Mouse (Mus musculus): ENCODE measurements around the gene Socs5.

Socs5 gene

DNA sequence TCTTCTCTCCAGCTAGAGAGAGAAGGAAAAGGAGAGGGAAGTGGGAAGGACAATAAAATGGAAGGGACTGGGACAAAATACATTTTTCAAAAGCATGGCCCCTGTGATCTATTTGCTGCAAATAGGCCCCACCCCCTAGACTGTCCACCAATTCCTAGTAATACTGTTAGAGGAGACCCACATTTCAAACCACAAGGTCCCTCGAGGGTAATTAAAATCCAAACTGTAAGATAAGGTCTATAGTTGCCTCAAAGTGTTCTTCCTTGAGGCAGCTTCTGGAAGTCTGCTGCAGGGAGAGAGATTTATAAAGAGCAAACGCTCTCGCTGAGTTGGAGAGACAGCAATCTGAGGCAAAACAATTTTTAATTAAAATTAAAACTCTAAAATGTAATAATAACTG, 52.8 kb downstream of the Socs5 start:
- in situ Hi-C loops (cut with MboI, MseI) = no loop called here

DNA sequence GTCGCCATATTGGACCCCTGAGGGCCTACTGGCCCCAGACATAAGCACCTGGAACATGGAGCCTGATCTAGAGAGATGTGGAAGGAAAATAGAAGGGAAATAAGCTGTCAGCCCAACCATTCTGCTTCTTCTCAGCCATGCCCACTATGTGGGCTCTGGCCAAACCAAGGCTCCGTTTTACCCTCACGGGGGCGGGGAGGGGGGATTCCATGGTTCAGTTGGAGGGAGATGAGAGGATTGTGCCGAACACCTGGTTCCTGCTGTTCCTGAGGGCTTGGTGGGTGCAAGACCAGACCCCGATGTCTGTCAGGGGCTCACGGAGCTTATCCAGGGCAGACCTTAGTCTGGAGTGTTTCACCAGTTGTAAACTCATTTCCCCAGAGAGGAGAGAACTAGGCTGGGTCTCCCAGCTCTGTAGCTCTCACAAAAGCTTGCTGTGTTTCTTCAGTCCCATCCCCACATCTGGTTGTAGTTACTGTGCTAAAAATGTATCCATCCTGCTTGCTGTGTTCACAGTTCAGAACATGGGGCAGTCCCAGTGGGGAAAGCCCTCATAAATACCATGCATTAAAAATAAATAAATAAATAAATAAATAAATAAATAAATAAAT, 56.9 kb downstream of the Socs5 start:
- in situ Hi-C loops (cut with MboI, MseI) = no loop called here

DNA sequence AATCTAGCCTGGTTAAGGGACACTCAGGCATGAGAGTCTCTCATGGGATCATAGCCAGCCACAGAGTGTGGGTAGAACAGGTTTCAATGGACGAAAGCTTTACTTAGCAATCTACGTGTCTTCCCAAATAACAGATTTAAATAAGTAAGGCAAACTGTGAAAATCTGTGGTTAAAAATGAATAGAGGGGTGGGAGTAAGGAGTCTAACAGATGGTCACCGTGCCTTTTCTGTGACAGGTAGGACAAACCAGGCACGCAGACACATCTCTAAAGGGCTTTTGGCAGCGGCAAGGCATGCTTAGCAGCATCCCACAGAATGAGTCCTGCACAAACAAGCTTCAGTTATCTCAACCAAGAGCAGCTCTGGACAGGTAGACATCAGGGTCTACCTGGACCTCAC, 59.9 kb downstream of the Socs5 start:
- in situ Hi-C loops (cut with MboI, MseI) = no loop called here

- in situ Hi-C loops (cut with MboI, MseI) = no loop called here
Measured at GRCm38 (mm10) chr17:87169076-87169475, 61.6 kb downstream of the Socs5 start.

GRCm38 (mm10) chr17:87170364-87170763, 62.9 kb downstream of the Socs5 start:
- in situ Hi-C loops (cut with MboI, MseI) = no loop called here

GRCm38 (mm10) chr17:87172031-87172430, 64.6 kb downstream of the Socs5 start:
- in situ Hi-C loops (cut with MboI, MseI) = no loop called here

DNA sequence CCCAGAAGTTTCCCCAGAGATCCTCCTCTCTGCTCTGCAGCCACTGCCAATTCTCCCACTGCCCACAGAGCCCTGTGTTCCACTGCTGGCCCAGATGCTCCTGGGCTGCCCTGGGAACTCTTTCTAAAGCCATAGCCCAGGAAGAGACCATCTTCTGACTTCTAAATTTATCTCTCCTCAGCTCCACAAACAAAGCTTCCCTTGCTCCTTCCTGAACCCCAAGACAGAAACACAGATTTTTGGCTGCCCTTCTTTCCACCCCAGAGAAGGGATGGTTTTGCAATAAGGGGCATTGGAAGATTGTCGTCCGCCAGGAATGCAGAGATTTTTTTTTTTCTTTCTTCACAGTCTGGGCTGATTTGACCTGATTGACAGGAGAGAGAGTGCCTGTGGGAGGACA, 66.5 kb downstream of the Socs5 start:
- in situ Hi-C loops (cut with MboI, MseI) = no loop called here

DNA sequence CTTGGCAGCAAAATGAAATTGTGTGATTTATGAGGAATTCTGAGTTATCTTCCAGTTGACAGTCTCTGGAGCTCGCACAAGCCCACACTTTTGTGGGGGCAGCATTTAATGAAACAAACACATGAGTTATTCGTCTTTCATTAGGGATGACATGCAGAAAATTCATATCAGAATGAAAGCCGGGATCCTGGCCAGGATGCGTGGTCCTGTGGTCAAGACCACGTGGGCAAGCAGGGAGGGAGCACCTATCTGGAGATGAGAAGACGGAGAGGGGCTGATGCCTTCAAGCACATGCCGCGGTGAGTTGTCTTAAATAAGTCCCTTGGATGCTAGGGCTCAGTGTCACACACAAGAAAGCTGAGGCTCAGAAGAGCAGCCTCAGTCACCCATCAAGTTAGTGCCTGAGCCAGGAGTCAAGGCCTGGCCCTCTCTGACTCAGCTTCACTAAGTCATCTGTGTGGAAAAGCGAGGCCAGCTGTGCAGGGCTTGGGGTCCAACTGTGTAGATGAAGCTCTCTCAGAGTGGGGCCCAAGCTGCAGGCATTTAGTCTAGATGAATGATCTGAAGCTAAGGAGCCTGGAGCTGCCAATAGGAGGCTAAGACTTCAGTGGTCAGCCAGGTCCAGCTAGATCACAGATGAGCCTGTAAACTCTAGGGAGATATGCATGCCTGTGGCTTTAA, 67.3 kb downstream of the Socs5 start:
- in situ Hi-C loops (cut with MboI, MseI) = no loop called here

DNA sequence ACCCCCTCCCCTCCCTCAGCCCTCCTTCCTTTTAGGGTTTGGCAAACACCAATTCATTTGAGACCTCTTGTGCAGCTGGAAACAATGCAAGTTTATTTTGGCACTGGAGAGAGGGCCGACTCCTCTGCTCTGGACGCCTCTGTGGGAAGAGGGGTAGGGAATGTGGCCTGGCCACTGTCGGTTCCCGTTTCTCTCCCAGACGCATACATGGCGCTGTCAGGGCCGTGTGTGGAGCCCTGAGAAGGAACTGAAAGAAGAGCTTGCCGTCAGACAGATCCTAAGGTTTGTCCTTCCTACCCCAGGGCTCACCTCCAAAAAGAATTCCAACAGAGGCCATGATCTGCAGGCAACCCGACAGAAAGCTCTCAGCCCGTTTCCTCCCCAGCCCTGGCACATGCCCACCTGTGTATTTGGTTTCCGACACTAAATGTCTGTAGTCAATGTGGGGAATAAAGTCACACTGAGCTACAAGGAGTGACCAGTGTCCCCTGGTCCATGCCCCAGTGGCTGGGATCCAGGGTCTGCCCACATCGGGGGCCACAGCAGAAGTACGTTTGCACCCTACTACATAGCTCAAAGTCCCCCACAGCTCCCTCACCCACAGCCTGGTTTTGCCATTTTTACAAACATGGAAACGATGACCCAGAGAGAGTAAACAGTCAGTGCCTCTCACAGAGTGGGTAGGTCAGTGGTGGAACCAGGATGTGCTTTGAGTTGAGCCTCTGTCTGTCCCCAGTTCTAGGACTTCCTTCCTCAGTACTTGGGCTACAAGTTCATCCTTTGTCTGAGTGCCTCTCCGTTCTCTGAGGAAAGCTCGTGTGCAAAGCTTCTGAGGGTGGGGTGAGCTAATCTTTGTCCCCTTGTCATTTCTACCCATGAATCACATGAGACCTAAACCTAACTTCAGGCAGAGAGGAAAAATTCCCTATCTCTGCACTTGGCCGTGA, 68.9 kb downstream of the Socs5 start:
- in situ Hi-C loops (cut with MboI, MseI) = no loop called here

GRCm38 (mm10) chr17:87178596-87179590, 71.4 kb downstream of the Socs5 start:
- in situ Hi-C loops (cut with MboI, MseI) = no loop called here

DNA sequence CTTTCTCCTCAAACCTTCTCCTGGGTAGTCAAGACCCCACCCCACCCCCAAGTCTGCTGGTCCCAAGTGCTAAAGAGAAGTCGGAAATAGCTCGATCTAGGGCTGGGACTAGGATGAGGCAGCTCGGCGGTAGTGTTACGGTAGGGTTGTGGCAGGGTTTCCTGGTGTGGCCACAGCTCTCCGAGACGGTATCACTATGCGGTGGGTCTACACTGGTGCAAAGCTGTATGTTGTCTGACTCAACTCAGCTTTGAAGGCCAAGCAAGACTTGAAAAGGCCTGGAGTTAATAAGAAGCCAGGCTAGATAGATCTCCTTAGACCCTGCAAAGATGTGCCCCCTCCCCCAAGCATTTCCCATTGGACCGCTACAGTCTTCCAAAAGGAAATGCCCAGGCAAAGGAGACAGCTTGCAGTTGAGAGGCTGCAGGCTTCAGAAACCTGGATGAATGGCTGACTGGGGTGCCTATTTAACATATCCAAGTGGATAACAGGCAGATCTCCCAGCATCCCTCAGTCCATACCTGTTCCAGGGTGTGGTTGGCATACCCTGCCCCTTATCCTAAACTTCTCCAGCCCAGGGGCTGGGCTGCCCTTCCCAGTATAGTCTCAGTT, 72.6 kb downstream of the Socs5 start:
- in situ Hi-C loops (cut with MboI, MseI) = no loop called here

DNA sequence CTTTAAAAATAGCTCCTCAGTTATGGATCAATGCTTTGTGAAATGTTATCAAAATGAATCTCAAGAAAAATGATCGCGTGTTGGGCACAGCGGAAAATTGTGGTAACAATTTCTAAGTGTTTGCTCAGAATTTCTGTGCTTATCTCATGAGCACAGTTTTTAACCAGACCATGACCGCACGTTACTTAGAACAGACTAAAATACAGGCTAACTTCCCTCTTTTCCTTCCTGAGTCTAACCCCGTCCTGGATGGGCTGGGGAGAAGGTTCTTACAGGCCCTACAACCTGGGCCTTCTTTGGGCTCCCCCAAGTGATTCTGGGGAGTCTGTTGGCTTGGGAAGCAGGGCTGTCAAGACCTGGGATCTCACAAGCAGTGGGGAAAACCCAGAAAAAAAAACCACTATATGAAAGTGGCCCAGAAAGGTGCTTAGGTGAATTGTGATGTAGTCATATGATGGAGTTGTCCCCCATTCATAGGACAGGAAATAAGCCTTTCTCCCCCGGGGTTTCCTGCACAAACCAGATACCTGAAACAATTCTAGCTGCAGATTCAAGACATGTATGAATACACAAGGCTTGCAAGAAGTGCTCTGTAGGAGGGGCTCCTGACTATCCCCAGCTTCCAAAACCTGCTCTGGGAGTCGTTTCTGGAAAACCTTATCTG, 74.3 kb downstream of the Socs5 start:
- in situ Hi-C loops (cut with MboI, MseI) = no loop called here

DNA sequence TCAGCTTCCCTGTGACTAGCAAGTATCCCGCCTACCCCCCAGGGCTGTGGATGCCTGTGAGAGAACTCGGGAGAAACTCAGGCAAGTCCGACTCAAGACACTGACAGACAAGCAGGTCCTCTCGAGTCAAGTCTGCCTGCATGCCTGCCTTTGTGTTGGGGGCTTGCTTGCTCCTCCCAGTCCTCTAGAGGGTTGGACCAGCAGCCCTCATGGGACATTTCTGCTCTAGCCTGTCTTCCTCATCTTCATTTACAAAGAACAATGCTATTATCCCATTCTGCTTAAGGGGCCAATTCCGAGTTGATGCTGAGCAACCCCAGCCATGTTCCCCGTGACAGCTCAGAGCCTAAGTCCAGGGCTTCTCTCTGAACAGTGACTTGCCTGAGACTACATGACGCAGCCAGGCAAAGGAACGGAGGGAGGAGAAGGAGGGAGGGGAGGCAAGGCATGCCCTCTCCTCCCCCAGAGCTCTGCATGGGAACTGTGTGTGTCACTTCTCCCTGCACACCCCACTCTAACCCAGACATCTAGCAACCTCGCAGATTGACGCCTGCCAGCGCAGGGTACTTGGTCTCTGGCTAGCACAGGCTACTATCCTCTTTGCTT, 78.1 kb downstream of the Socs5 start:
- in situ Hi-C loops (cut with MboI, MseI) = no loop called here

DNA sequence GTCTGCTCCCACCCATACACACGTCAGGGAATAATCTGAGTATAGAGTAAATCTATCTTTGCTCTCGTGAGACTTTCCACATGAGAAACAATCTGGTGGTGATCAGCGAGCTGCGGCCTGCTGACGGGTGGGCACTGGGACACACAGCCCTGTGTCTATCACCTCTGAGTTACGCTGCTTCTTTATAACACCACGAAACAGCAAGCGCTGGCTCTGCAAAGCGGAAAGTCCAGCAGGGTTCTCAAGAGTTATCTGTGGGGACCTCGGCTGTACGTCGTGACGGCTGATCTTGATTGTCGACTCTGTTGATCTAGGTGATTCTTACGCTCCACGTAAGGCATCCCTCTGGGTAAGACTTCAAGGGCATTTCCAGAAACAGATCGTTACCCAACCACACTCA, 79.5 kb downstream of the Socs5 start:
- in situ Hi-C loops (cut with MboI, MseI) = no loop called here

Measured in T-helper 17 cell (primary cell).